Mouse (Mus musculus): ENCODE results near the gene Fxr2. TPM values are rescaled to one million over a fixed set of nuclear protein-coding genes. Genes with fewer than 3 reads are reported as not detected.
"Not testable (repeated sequence)": the region's sequence is repeated elsewhere in the genome, so short reads cannot be mapped to it uniquely, and the experiment has no call there.

The Fxr2 gene
- total RNA-seq, 4 experiments from 2014 or later = 132 to 147 (median 140) TPM

DNA sequence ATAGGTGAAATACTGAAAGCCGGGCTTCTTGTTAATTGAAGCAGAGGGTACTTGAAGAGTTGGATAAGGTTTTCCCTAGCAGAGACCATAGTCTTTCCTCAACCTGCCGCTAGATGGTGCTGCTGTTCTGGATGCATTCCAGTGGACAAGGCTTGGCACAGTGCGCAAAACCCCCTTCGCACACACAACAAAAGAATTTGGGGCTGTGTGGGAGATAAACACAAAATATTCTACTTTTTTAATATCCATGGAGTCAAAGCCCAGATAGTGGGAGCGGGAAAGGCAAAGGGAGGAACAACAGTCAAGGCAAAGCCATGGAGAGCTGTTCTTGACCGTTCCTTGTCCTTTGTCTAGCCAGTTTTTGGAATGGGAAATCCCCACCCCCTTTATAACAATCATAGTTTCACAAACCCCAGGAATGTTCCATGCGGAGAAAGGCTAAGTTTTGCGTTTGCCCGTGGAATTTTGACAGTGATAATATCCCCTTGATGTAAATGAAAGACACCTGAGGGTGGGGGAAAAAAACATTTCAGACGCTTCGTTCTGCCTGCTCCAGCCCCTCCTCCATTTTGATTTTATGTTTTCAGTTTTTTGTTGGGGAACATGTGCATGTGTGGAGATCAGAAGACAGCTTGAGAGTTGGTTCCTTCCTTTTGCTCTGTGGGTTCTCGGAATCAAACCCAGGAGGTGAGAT, 50.2 kb downstream of the Fxr2 start:
- peak; percentile 67 to 83 for DNase-seq (ENCODE audit: low spot score in 2 of 2)

- no peak for DNase-seq (ENCODE audit: low spot score in 2 of 2)
These were observed 50.8 kb downstream of the Fxr2 start for GRCm38 (mm10) chr11:69683576-69683975.

DNA sequence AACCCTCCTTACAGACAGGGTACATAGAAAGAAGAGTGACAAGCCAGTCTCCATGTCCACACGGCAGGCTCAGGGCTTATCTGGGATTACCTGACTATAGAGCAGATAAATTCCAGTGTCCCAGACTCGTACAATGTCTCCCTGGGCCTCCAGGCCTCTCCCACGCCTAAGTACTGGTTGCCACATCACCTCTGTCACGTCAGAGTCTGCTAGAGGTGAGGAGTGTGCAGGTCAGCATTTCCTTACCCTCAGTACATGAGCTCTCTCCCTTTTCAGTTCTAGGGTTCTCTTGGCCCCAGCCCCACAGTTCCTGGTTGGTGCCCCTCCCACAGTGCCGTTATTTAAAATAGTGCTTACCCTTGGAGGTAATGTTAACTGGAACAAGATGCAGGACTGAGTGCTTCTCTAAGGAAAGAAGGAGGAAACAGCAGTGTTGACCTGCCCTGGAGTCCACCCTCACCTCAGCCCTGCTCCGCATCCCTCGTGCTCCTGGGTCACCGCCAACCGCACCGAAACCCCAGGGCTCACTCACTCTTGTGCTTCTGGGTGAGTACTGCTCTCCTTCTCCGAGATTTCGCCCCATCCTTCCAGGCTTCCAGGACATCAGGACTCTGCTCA, 51.4 kb downstream of the Fxr2 start:
- DNase-seq (ENCODE audit: low spot score in 2 of 2) = no peak

DNA sequence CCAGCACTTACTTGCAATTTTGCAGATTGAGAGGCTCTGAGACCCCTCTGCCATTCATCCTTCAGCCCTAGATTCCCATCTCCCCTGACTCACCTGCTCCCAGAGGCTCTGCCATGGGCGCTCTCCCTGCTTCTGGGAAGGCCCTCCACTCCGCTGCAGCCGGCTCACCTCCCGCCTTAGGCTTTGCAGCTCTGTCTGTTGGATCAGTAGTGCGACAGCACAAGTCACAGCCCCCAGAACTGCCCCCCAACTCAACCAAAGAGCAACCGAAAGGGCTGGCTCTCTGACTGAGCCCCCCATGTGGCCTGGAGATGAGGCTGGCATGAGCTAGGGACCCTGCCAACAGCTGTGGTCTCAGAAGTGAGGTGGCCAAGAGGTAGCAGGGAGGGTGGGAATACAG, 52.1 kb downstream of the Fxr2 start:
- no peak for DNase-seq (ENCODE audit: low spot score in 2 of 2)

DNA sequence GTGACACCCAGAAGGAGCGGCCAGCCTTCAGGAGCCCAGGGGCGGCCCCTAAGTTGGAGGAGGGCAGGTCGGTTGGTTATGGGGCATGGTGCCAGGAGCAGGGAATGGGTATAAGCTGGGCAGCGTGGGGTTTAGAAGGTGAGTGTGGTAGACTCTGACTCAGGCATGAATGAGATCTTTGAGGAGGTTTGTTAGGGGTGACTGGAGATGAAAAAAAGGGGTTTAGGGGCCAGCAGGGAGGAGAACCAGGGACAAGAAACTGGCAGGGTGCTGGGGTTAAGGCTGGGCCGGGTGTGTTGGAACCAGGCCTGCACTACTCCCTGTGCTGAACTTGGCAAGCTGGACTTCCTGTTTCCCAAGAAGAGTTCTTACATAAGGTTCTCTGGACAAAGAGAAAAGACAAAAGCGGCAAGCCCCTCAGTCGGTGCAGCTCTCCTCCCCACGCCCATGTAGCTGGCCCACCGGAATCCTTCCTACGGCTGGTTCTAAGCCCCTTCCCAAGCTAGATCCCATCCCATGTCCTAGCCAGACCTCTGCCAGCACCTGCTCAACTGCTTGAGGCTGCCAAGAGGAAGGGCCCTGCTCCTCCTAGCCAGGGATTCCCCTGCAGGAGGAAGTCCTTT, 52.8 kb downstream of the Fxr2 start, which contains the start of gene Tnfsf13:
Gene Tnfsf13, minus strand, starts transcription at position 259 of the 623 bp plus-strand sequence.
- no peak for DNase-seq (ENCODE audit: low spot score in 2 of 2)

DNA sequence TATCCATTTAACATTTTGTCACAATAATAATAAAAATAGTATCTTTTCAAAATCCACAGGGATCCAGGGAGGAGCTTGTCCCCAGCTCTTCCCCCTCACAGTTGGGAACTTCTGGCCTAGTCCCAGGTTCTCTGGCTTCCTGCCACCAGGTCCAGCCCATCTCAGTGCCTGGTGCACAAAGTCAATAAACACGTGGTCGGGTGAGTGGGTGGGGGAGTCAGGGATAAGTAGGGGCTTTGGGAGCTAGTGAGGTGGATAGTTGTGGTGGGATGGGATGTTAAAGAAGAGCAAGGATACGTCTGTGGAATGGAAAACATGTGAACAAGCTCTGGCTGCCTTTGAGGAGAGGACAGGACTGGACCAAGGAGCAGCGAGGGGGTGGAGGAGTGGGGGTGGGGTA, 53.6 kb downstream of the Fxr2 start:
- DNase-seq (ENCODE audit: low spot score in 2 of 2) = no peak

GRCm38 (mm10) chr11:69687061-69687460, 54.3 kb downstream of the Fxr2 start:
- DNase-seq (ENCODE audit: low spot score in 2 of 2) = no peak

DNA sequence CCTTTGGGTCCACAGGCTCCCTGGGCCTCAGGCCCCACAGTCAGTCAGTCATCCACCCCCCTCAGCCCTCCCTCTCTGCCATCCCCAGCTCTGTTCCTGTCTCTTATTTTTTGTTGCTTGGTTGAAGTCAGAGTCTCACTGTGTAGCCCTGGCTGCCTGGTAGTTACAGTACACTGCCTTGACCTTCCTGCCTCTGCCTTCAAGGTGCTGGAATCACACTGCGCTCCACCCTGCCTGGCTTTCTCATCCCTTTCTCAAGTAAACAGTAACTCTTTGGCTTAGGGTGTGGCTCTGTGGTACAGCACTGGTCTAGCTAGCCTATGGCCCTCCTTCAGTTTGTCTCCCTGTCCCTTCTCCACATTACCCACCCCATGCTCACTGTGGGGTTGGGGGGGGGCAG, 57.1 kb downstream of the Fxr2 start:
- no peak for DNase-seq (ENCODE audit: low spot score in 2 of 2)

- DNase-seq (ENCODE audit: low spot score in 2 of 2) = no peak
These were observed 59.5 kb downstream of the Fxr2 start for GRCm38 (mm10) chr11:69692196-69692811.

DNA sequence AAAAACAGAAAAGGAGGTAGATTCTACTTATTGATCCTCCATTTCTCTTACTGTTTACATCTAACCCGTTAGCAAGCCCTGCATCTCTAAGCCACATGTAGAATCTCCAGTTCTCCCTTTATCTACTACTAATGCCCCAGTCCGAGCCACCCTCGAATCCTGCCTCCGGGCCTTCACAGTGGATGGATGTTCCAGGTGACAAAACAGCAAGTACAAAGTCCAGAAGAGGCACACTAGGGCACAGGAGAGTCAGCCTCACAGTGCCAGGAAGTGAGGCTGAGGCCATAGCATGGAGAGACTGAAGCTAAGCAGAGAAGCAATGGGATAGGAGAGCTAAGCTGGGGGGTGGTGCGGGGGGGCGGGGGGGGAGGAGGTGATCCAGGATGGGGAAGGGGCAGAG, 60.1 kb downstream of the Fxr2 start:
- no peak for DNase-seq (ENCODE audit: low spot score in 2 of 2)

DNA sequence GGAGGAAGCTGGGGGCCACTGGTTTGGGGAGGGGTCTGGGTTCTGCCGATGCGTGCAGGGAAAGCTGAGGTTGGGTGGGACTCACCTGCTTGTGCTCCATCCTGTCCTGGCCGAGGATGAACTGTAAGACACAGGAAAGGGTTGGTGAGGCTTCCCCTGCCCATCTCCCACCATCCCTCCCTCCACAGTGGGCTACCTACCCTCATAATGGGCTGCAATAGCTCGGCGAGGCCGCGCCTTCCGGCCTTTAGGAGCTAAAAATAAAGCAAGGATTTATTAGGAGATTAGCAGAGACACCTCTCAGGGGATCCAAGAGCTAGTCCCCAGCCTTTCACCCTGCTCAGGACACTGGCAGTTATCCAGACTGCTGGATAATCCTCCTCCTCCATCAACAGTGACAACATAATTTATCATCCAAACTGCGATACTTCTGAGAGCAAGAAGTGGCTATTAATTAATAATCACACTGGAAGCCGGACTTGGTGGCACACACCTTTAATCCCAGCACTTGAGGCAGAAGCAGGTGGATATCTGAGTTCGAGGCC, 60.7 kb downstream of the Fxr2 start:
- DNase-seq (ENCODE audit: low spot score in 2 of 2) = no peak

GRCm38 (mm10) chr11:69695046-69695360, 62.2 kb downstream of the Fxr2 start:
- DNase-seq (ENCODE audit: low spot score in 2 of 2) = peak in 1 of 2 experiments; percentile 56

GRCm38 (mm10) chr11:69695361-69696181, 62.8 kb downstream of the Fxr2 start, which contains the start of the genes Tnfsf12 and Tnfsfm13:
Gene Tnfsf12 (minus strand): TSS chr11:69695849.
Gene Tnfsfm13 (minus strand): TSS chr11:69696098.
- no peak for DNase-seq (ENCODE audit: low spot score in 2 of 2)

GRCm38 (mm10) chr11:69697396-69697795, 64.6 kb downstream of the Fxr2 start:
- DNase-seq (ENCODE audit: low spot score in 2 of 2) = no peak

DNA sequence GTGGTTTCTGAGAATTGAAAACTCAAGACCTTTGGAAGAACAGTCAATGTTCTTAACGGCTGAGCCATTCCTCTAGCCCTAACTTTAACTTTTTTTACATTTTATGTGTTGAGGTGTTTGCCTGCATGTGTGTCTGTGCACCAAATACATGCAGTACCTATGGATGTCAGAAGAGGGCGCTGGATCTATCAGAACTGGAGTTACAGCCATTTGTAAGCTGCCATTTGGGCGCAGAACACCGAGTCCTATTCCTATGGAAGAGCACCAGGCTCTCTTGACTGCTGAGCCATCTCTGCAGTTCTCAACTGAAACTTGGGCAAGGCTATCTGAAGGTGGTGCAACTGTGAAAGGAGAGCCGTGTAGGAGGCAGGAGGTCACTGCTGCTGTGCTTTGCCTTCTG, 65.8 kb downstream of the Fxr2 start:
- DNase-seq (ENCODE audit: low spot score in 2 of 2) = no peak

GRCm38 (mm10) chr11:69699595-69699994, 66.8 kb downstream of the Fxr2 start:
- DNase-seq (ENCODE audit: low spot score in 2 of 2) = no peak

- not testable (repeated sequence) for DNase-seq (ENCODE audit: low spot score in 2 of 2)
These were observed 70.1 kb downstream of the Fxr2 start for GRCm38 (mm10) chr11:69702886-69703285.
